Mouse (Mus musculus): ENCODE data around the gene Spn. TPM values are rescaled to one million over a fixed set of nuclear protein-coding genes. Genes with fewer than 3 reads are reported as not detected.

The Spn gene
- polyA plus RNA-seq, 1 experiment from 2014 or later = 0.39 TPM

DNA sequence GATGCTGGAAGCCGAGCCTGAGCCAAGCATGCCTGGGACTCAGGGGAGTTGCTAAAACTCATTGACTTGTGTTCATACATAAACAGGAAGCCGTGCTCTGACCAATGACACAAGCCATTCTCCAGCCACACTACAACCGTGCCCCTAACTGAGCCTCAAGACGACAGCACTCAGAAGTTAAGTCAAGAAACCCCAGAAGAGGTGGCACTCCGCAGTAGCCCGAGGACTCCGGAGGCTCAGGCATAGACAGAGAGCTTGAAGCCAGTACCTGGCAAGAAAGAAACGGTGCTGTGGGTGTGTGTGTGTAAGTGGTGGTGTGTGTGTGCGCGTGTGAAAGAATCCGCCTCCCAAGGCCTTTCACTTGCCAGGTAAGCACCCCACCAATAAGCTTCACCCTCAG is 22.7 kb downstream of the Spn start:
- H3K27ac ChIP-seq (ENCODE audit: low read depth, low read length) = no peak overlapping the region
- no peak overlapping the region for H3K4me2 ChIP-seq
- H3K4me3 ChIP-seq (ENCODE audit: low read depth, low read length) = no peak overlapping the region
- no peak overlapping the region for H3K9ac ChIP-seq (ENCODE audit: low read depth, low read length)
- no peak for ATAC-seq (replicated peaks; ENCODE audit: insufficient number of reproducible peaks, low FRiP score, low TSS enrichment)
- H3K9me3 ChIP-seq (replicated peaks; ENCODE audit: control insufficient read depth, low read length) = no peaks in the 10 kb centered on the region
- 77% methylated on average over 11 of the region's 11 CpGs for WGBS (ENCODE audit: insufficient replicate concordance)
- H3K36me3 ChIP-seq (ENCODE audit: control insufficient read depth, insufficient read depth, low read length) = no peaks in the 10 kb centered on the region
- peaks cover 11% of the 10 kb centered on the region for H3K4me1 ChIP-seq (ENCODE audit: control insufficient read depth, insufficient read depth, low read length)
- H3K27me3 ChIP-seq (ENCODE audit: control insufficient read depth, insufficient read depth, low read length) = no peaks in the 10 kb centered on the region

- no peaks in the 10 kb centered on the region for H3K27me3 ChIP-seq (ENCODE audit: control insufficient read depth, insufficient read depth, low read length)
- no peak overlapping the region for H3K27ac ChIP-seq (ENCODE audit: low read depth, low read length)
- ATAC-seq (replicated peaks; ENCODE audit: insufficient number of reproducible peaks, low FRiP score, low TSS enrichment) = no peak
- WGBS (ENCODE audit: insufficient replicate concordance) = 52% methylated on average over 12 of the region's 12 CpGs
- no peak overlapping the region for H3K9ac ChIP-seq (ENCODE audit: low read depth, low read length)
- H3K4me3 ChIP-seq (ENCODE audit: low read depth, low read length) = no peak overlapping the region
- no peak overlapping the region for H3K4me2 ChIP-seq
- no peaks in the 10 kb centered on the region for H3K9me3 ChIP-seq (replicated peaks; ENCODE audit: control insufficient read depth, low read length)
- H3K4me1 ChIP-seq (ENCODE audit: control insufficient read depth, insufficient read depth, low read length) = peaks cover 8% of the 10 kb centered on the region
- no peaks in the 10 kb centered on the region for H3K36me3 ChIP-seq (ENCODE audit: control insufficient read depth, insufficient read depth, low read length)
Measured at GRCm38 (mm10) chr7:127113614-127114259, 23.9 kb downstream of the Spn start.

GRCm38 (mm10) chr7:127112921-127113597 is 24.6 kb downstream of the Spn start:
- peaks cover 6% of the 10 kb centered on the region; the same call in 1 of the 2 replicates for H3K4me1 ChIP-seq (ENCODE audit: control insufficient read depth, insufficient read depth, low read length)
- no peaks in the 10 kb centered on the region for H3K9me3 ChIP-seq (replicated peaks; ENCODE audit: control insufficient read depth, low read length)
- ATAC-seq (replicated peaks; ENCODE audit: insufficient number of reproducible peaks, low FRiP score, low TSS enrichment) = no peak
- no peak overlapping the region for H3K9ac ChIP-seq (ENCODE audit: low read depth, low read length)
- H3K27me3 ChIP-seq (ENCODE audit: control insufficient read depth, insufficient read depth, low read length) = no peaks in the 10 kb centered on the region
- 39% methylated on average over 9 of the region's 9 CpGs for WGBS (ENCODE audit: insufficient replicate concordance)
- no peak overlapping the region for H3K4me2 ChIP-seq
- no peaks in the 10 kb centered on the region for H3K36me3 ChIP-seq (ENCODE audit: control insufficient read depth, insufficient read depth, low read length)
- H3K27ac ChIP-seq (ENCODE audit: low read depth, low read length) = no peak overlapping the region
- H3K4me3 ChIP-seq (ENCODE audit: low read depth, low read length) = no peak overlapping the region

GRCm38 (mm10) chr7:127112251-127112841 is 25.3 kb downstream of the Spn start:
- 66% methylated on average over 12 of the region's 12 CpGs for WGBS (ENCODE audit: insufficient replicate concordance)
- Histone ChIP-seq H3K9me3 (replicated peaks; ENCODE audit: control insufficient read depth, low read length) (no peaks in the 10 kb centered on the region), H3K27ac (ENCODE audit: low read depth, low read length) (no peak overlapping the region), H3K4me3 (ENCODE audit: low read depth, low read length) (no peak overlapping the region), H3K36me3 (ENCODE audit: control insufficient read depth, insufficient read depth, low read length) (no peaks in the 10 kb centered on the region), H3K27me3 (ENCODE audit: control insufficient read depth, insufficient read depth, low read length) (no peaks in the 10 kb centered on the region), H3K4me1 (ENCODE audit: control insufficient read depth, insufficient read depth, low read length) (0 out of 2 replicates have a peak, but pooled peaks cover 3% of the 10 kb centered on the region), H3K4me2 (no peak overlapping the region), H3K9ac (ENCODE audit: low read depth, low read length) (no peak overlapping the region)
- ATAC-seq (replicated peaks; ENCODE audit: insufficient number of reproducible peaks, low FRiP score, low TSS enrichment) = no peak

DNA sequence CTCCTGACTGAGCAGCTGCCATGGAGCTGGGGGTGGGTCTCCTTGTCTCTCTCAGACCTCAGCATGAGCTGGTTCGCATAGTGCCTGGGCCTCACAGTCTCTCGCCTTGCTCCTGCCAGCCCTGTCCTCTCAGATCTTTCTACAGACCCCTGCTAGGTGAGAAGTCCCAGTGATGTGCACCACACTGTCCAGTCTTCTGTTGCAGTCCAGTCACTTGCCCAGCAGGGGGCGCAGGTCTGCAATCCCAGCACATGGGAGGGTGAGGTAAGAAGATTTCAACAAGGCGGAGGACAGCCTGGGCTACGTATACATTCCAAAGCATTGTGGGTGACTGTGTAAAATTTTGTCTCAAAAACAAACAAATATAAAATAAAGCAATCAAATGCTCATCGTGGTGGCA is 26.2 kb downstream of the Spn start:
- Histone ChIP-seq H3K36me3 (ENCODE audit: control insufficient read depth, insufficient read depth, low read length) (no peaks in the 10 kb centered on the region), H3K9ac (ENCODE audit: low read depth, low read length) (no peak overlapping the region), H3K4me2 (no peak overlapping the region), H3K27ac (ENCODE audit: low read depth, low read length) (no peak overlapping the region), H3K27me3 (ENCODE audit: control insufficient read depth, insufficient read depth, low read length) (no peaks in the 10 kb centered on the region), H3K9me3 (replicated peaks; ENCODE audit: control insufficient read depth, low read length) (no peaks in the 10 kb centered on the region), H3K4me1 (ENCODE audit: control insufficient read depth, insufficient read depth, low read length) (0 out of 2 replicates have a peak, but pooled peaks cover 3% of the 10 kb centered on the region), H3K4me3 (ENCODE audit: low read depth, low read length) (no peak overlapping the region)
- ATAC-seq (replicated peaks; ENCODE audit: insufficient number of reproducible peaks, low FRiP score, low TSS enrichment) = no peak
- 34% methylated on average over 6 of the region's 6 CpGs for WGBS (ENCODE audit: insufficient replicate concordance)

DNA sequence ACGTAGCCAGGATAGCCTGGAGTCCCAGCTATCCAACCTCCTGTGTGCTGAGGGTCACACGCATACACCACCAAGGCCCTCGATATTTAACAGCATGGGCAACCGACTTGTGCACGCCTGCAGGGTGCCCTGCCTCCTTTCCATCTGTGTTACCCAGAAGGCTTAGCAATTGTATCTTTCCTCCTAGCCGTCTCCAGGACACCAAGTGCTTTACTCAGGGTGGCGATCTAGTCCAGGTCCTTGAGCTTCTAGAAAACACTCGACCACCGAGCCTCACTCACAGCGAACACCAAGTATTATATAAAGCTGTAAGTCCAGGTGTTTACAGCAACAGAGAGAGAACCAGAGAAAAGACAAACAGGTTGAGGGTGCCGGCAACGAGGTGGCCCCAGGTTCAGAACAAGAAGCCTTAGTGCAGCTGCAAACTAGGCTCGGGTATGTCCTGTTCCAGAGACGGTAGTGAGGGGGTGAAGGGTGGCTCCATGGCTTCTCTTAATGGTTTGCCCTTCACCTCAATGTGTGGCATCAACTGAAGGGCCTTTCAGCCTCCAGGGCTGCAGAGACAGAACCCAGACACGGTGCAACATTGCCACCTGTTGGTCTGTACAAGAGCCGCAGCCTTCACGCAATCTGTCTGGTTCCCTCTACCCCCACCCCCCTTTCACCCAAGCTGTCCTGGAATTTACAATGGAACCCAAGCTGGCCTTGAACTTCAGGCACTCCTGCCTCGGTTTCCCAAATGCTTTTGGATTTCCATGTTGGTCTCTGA is 27.2 kb downstream of the Spn start:
- no peaks in the 10 kb centered on the region for H3K9me3 ChIP-seq (replicated peaks; ENCODE audit: control insufficient read depth, low read length)
- H3K4me3 ChIP-seq (ENCODE audit: low read depth, low read length) = no peak overlapping the region
- no peak overlapping the region for H3K9ac ChIP-seq (ENCODE audit: low read depth, low read length)
- ATAC-seq (replicated peaks; ENCODE audit: insufficient number of reproducible peaks, low FRiP score, low TSS enrichment) = no peak
- 0 out of 2 replicates have a peak, but pooled peaks cover 1% of the 10 kb centered on the region for H3K27me3 ChIP-seq (ENCODE audit: control insufficient read depth, insufficient read depth, low read length)
- no peak overlapping the region for H3K27ac ChIP-seq (ENCODE audit: low read depth, low read length)
- 45% methylated on average over 18 of the region's 18 CpGs for WGBS (ENCODE audit: insufficient replicate concordance)
- 0 out of 2 replicates have a peak, but pooled peaks cover 3% of the 10 kb centered on the region for H3K4me1 ChIP-seq (ENCODE audit: control insufficient read depth, insufficient read depth, low read length)
- H3K36me3 ChIP-seq (ENCODE audit: control insufficient read depth, insufficient read depth, low read length) = no peaks in the 10 kb centered on the region
- H3K4me2 ChIP-seq = no peak overlapping the region

DNA sequence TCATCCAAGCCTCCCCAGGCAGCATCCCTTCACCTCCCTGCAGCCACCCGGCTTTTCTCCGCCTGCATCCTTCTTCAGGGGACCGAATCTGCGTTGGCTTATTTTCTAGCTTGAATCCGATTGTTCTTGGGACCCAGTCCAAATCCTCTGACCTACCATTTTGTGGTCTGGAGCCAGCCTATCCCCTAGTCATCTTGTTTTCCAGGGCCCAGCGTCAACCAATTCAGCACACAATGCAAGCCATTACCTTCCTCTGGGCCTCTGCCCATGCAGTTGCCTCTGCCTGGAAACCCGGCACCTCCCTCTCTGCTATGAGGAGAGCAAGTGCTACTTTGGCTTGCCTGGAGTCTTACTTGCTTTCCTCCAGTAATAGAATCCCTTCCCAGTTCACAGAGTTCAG is 32.1 kb downstream of the Spn start:
- no peak overlapping the region for H3K9ac ChIP-seq (ENCODE audit: low read depth, low read length)
- 75% methylated on average over 7 of the region's 7 CpGs for WGBS (ENCODE audit: insufficient replicate concordance)
- H3K4me1 ChIP-seq (ENCODE audit: control insufficient read depth, insufficient read depth, low read length) = no peaks in the 10 kb centered on the region
- H3K27me3 ChIP-seq (ENCODE audit: control insufficient read depth, insufficient read depth, low read length) = 0 out of 2 replicates have a peak, but pooled peaks cover 2% of the 10 kb centered on the region
- H3K4me2 ChIP-seq = no peak overlapping the region
- ATAC-seq (replicated peaks; ENCODE audit: insufficient number of reproducible peaks, low FRiP score, low TSS enrichment) = no peak
- H3K27ac ChIP-seq (ENCODE audit: low read depth, low read length) = no peak overlapping the region
- H3K36me3 ChIP-seq (ENCODE audit: control insufficient read depth, insufficient read depth, low read length) = no peaks in the 10 kb centered on the region
- no peak overlapping the region for H3K4me3 ChIP-seq (ENCODE audit: low read depth, low read length)
- H3K9me3 ChIP-seq (replicated peaks; ENCODE audit: control insufficient read depth, low read length) = no peaks in the 10 kb centered on the region

DNA sequence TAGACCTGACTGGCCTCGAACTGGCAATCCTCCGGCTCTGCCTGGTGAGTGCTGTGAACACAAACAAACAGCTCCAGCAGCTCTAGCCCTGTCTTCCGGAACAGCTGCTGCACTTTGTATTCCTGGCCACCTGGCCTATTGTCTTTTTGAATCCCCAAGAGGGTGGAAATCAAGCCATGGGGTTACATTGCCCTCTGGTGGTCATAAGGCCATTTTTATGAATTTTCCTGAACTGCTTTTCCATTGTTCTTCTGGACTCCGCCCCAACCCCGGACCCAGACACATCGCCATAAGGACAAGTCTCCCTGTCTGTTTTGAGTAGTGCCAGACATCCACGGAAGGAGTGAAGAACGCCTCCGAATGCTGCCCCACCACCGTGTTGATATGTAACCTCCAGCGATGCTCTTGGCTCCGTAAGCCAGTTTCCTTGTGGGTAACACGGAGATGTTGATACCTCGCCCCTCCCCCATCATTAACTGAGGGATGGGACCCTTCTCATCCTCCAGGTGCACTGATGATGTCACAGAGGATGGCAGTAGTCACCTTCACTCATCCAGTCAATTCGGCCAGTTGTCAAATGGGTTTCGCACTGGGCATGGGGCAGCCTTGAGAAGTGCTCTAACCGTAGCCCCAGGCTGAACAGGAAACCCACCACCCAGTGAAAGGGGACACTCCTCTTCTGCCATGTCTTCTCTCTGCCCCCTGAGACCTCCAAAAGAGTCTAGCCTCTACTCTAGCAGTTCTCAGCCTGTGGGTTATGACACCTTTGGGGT is 32.9 kb downstream of the Spn start:
- no peaks in the 10 kb centered on the region for H3K4me1 ChIP-seq (ENCODE audit: control insufficient read depth, insufficient read depth, low read length)
- 14% methylated on average over 17 of the region's 17 CpGs for WGBS (ENCODE audit: insufficient replicate concordance)
- 0 out of 2 replicates have a peak, but pooled peaks have one; percentile 63 for ATAC-seq (replicated peaks; ENCODE audit: insufficient number of reproducible peaks, low FRiP score, low TSS enrichment)
- peak overlapping the region; percentile 54 for H3K4me2 ChIP-seq
- no peaks in the 10 kb centered on the region for H3K36me3 ChIP-seq (ENCODE audit: control insufficient read depth, insufficient read depth, low read length)
- H3K9ac ChIP-seq (ENCODE audit: low read depth, low read length) = peak overlapping the region; percentile 59; the same call in 1 of the 2 replicates
- H3K4me3 ChIP-seq (ENCODE audit: low read depth, low read length) = peak overlapping the region; percentile 25
- H3K27ac ChIP-seq (ENCODE audit: low read depth, low read length) = no peak overlapping the region
- 0 out of 2 replicates have a peak, but pooled peaks cover 2% of the 10 kb centered on the region for H3K27me3 ChIP-seq (ENCODE audit: control insufficient read depth, insufficient read depth, low read length)
- no peaks in the 10 kb centered on the region for H3K9me3 ChIP-seq (replicated peaks; ENCODE audit: control insufficient read depth, low read length)

All from heart, embryonic 11.5 days (tissue).